Mouse (Mus musculus): ENCODE data around the gene Dock9.

DNA sequence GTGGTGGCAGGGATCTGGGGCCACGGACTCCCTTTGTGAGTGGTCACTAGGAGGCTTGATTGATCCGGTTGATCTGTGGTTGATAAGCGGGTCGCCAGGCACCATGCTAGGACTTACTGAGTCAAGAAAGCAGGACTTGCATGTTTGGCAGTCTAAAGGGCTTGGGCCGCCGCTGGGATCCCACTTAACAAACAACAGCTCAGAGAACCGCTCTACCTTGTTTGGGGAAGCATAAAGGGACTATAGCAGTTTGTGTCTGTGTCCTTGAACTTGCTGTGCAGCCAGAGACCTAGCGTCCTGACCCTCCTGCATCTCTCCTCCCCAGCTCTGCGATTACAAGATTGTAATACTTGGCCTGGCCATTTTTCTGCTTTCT, 292.2 kb downstream of the Dock9 start:
- TF ChIP-seq CTCF (IDR thresholded peaks at IDR 0.05; ENCODE audit: low read depth, low read length) = no peak
- no peak for TF ChIP-seq POLR2A (IDR thresholded peaks at IDR 0.05; ENCODE audit: borderline replicate concordance, low read depth, low read length)
